Mouse (Mus musculus) olfactory bulb, adult 2 months (tissue): ENCODE data around the gene Hoxd12. TPM values are rescaled to one million over a fixed set of nuclear protein-coding genes. Genes with fewer than 3 reads are reported as not detected.
A peak's percentile ranks its signal among the peaks of the same experiment; 100 is the strongest.

Source experiments
- H3K27ac ChIP-seq: fragments of 200-500 bp; 2 replicates; pipeline ENCODE4 v1.5.1; 2012; ENCODE audit warnings: low read depth, low read length; ENCODE audit not compliant: insufficient read depth
- H3K4me1 ChIP-seq: fragments of 200-500 bp; 2 replicates; pipeline ENCODE4 v1.6.1; 2012; ENCODE audit warnings: low read length; ENCODE audit not compliant: control insufficient read depth, insufficient read depth
- H3K4me3 ChIP-seq: fragments of 200-500 bp; 2 replicates; pipeline ENCODE4 v1.5.1; 2012; ENCODE audit warnings: mild to moderate bottlenecking, low read depth, low read length, moderate library complexity; ENCODE audit not compliant: insufficient read depth
- CTCF ChIP-seq: fragments of 200-500 bp; IDR thresholded peaks from 2 replicates; pipeline ENCODE4 v1.5.1; 2012; ENCODE audit warnings: low read depth, mild to moderate bottlenecking, low read length, moderate library complexity; ENCODE audit not compliant: insufficient read depth
- POLR2A ChIP-seq: fragments of 200-500 bp; IDR thresholded peaks from 2 replicates; pipeline ENCODE4 v1.6.1; 2012; ENCODE audit warnings: mild to moderate bottlenecking, low read depth, low read length, moderate library complexity; ENCODE audit not compliant: insufficient read depth
- WGBS: fragments of 180-500 bp; shearing (Covaris S2); methylation state at CpG from one replicate; pipeline ENCODE4 v1.1.7; 2018; 5-methylcytosine and 5-hydroxymethylcytosine counted together
- polyA plus RNA-seq: library from polyadenylated mRNA; stranded (reverse); fragments of >200 nt; gene quantifications from 2 replicates; pipeline ENCODE4 v1.2.4, GENCODE M21; 2012; ENCODE audit warnings: low replicate concordance; ENCODE audit not compliant: missing spikeins, insufficient read depth, insufficient read length

The Hoxd12 gene
- polyA plus RNA-seq, 1 experiment: not detected

DNA sequence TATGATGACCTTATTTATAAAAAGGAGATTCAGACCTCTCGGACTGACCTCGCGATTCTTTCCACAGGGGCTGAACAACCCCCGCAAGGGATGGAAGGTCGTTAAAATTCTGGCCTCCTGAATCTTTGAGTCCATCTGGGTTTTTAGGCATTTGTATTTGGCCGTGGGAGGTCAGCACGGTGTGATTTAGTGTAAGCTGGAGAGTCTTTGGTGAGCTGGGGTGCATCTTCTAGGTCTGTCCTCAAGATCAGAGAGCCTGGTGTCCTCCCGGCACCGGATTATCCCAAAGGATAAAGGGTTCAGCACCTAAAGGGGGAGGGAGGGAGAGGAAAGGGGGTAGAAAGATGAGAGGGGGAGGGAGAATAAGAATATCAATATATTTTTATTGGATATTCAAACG is 28.5 kb downstream of the Hoxd12 start:
- Histone ChIP-seq H3K27ac (no peak overlapping the region), H3K4me1 (0 out of 2 replicates have a peak, but pooled peaks cover 3% of the 10 kb centered on the region), H3K4me3 (no peak overlapping the region)
- TF ChIP-seq CTCF (no peak), POLR2A (no peak)
- 7% methylated on average over 10 of the region's 10 CpGs for WGBS

GRCm38 (mm10) chr2:74703720-74704392 is 29.0 kb downstream of the Hoxd12 start:
- no peak for TF ChIP-seq CTCF
- TF ChIP-seq POLR2A: no peak

GRCm38 (mm10) chr2:74704393-74704998 is 29.7 kb downstream of the Hoxd12 start, which contains the start of gene Hoxd8:
Gene Hoxd8 (plus strand): TSS chr2:74704615.
- TF ChIP-seq POLR2A: no peak
- no peak for TF ChIP-seq CTCF
- Histone ChIP-seq H3K27ac (no peak within 1 kb of the TSS), H3K4me3 (peak within 1 kb of the TSS; percentile 13; the same call in 1 of the 2 replicates), H3K4me1 (0 out of 2 replicates have a peak, but pooled peaks cover 3% of the 10 kb centered on the region)
- WGBS: 2% methylated on average over 48 of the region's 52 CpGs

More at GRCm38 (mm10) chr2:74703720-74704392, 29.0 kb downstream of the Hoxd12 start:
- no peak overlapping the region for H3K27ac ChIP-seq
- H3K4me3 ChIP-seq: no peak overlapping the region
- 4% methylated on average over 26 of the region's 26 CpGs for WGBS
- 0 out of 2 replicates have a peak, but pooled peaks cover 3% of the 10 kb centered on the region for H3K4me1 ChIP-seq

GRCm38 (mm10) chr2:74704999-74705466 is 30.2 kb downstream of the Hoxd12 start:
- Histone ChIP-seq H3K27ac (no peak overlapping the region), H3K4me3 (peak overlapping the region; percentile 13; the same call in 1 of the 2 replicates), H3K4me1 (0 out of 2 replicates have a peak, but pooled peaks cover 3% of the 10 kb centered on the region)
- TF ChIP-seq POLR2A (no peak), CTCF (no peak)
- WGBS: 5% methylated on average over 60 of the region's 66 CpGs

- Histone ChIP-seq H3K4me1 (0 out of 2 replicates have a peak, but pooled peaks cover 3% of the 10 kb centered on the region), H3K27ac (no peak overlapping the region), H3K4me3 (peak overlapping the region; percentile 13; the same call in 1 of the 2 replicates)
- TF ChIP-seq POLR2A (no peak), CTCF (no peak)
- under 1% methylated on average over 85 of the region's 85 CpGs for WGBS
Measured at GRCm38 (mm10) chr2:74705467-74706089, 30.8 kb downstream of the Hoxd12 start.

DNA sequence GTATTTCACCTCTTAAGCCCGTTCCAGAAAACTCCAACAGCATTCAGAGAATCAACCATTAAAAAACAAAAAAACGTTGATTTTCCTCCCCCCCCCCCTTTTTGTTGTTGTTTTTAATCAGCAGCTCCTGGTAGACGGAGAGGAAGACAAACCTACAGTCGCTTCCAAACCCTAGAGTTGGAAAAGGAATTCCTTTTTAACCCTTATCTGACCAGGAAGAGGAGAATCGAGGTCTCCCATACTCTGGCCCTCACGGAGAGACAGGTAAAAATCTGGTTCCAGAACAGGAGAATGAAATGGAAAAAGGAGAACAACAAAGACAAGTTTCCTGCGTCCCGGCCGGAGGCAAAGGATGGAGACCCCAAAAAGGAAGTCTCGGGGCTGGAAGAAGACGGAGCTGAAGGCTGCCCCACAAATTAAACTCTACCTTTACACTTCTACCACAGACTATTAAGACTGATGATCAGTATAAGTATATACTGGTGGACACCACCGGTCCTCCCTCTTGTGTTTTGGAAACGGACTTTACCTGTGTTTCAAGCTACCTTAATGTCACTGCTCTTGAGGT is 31.7 kb downstream of the Hoxd12 start:
- H3K4me3 ChIP-seq: no peak overlapping the region
- H3K4me1 ChIP-seq: 0 out of 2 replicates have a peak, but pooled peaks cover 3% of the 10 kb centered on the region
- no peak overlapping the region for H3K27ac ChIP-seq
- TF ChIP-seq POLR2A: no peak
- TF ChIP-seq CTCF: no peak
- WGBS: 4% methylated on average over 13 of the region's 13 CpGs

DNA sequence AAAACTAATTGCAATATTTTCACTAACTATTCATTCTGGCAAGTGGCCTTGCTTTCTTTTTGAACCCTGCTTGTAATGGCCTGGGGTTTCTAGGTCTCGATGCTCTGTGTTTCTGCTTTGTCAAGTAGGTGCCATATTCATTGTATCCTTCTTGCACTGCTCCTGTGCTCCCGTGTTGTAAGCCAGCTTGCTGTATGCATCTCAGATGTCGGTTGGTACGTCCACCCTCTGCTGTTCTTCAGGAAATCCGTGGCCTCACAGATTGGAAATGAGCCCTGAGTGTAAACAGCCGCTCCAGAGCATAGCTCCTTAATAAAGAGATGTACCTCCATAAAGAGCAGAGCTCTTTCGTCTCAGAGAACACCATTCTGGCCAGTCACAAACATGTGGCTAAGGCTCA is 32.8 kb downstream of the Hoxd12 start:
- WGBS: 14% methylated on average over 7 of the region's 7 CpGs
- no peak for TF ChIP-seq POLR2A
- no peak for TF ChIP-seq CTCF
- Histone ChIP-seq H3K27ac (no peak overlapping the region), H3K4me1 (peaks cover 10% of the 10 kb centered on the region; the same call in 1 of the 2 replicates), H3K4me3 (no peak overlapping the region)

- H3K4me3 ChIP-seq: no peak overlapping the region
- no peak for TF ChIP-seq POLR2A
- no peak for TF ChIP-seq CTCF
Measured at GRCm38 (mm10) chr2:74708676-74709075, 33.9 kb downstream of the Hoxd12 start.

More at GRCm38 (mm10) chr2:74708676-74709075, 33.9 kb downstream of the Hoxd12 start:
- WGBS: 8% methylated on average over 4 of the region's 4 CpGs
- Histone ChIP-seq H3K27ac (no peak overlapping the region), H3K4me1 (peaks cover 10% of the 10 kb centered on the region; the same call in 1 of the 2 replicates)
